ENCODE assay signal across 30 mouse cellular contexts in genomic region chr5:121226845-121227244, GRCm38 (mm10). TPM values are rescaled to one million over a fixed set of nuclear protein-coding genes. Genes with fewer than 3 reads are reported as not detected.
DNase-seq lines count a peak whose midpoint lies in the region; ATAC-seq and TF ChIP-seq lines count a peak whose summit lies in the region.
"Had no signal": no experiment of that assay in that cellular context is flagged by ENCODE, and none has a peak within 500 bp of the region (broad histone marks: within the 10 kb centered on the region; RNA-seq: fewer than 3 reads in every experiment).

No protein-coding gene starts in this region.

- peaks cover 18% of the 10 kb centered on the region for H3K79me2 ChIP-seq in heart, adult 2 months (replicated peaks; ENCODE audit: control insufficient read depth, insufficient read depth, low read length)

- H3K9me3 ChIP-seq in heart, embryonic 10.5 days: no peaks in the 10 kb centered on the region
- no peaks in the 10 kb centered on the region for H3K9me3 ChIP-seq in liver, embryonic 13.5 days (replicated peaks)
- H3K9me3 ChIP-seq in liver, embryonic 11.5 days (ENCODE audit: control insufficient read depth, low read length): no peaks in the 10 kb centered on the region
- H3K9me3 ChIP-seq in liver, postnatal 0 days (ENCODE audit: low read length): no peaks in the 10 kb centered on the region
- H3K9me3 ChIP-seq: embryonic facial prominence, embryonic 12.5 days; hindbrain, embryonic 10.5 days; neural tube, embryonic 15.5 days had no signal

- no peak overlapping the region for H3K4me3 ChIP-seq in heart, adult 2 months
- no peak overlapping the region for H3K4me3 ChIP-seq in heart, embryonic 10.5 days
- H3K4me3 ChIP-seq in liver, embryonic 13.5 days (replicated peaks): no peak overlapping the region
- H3K4me3 ChIP-seq in liver, embryonic 11.5 days (ENCODE audit: low read depth, low read length): no peak overlapping the region
- H3K4me3 ChIP-seq in liver, postnatal 0 days (ENCODE audit: low read depth, low read length): no peak overlapping the region
- H3K4me3 ChIP-seq in thymus, adult 2 months (ENCODE audit: control insufficient read depth, insufficient read depth, low read length): no peak overlapping the region
- H3K4me3 ChIP-seq: embryonic facial prominence, embryonic 12.5 days; gastrocnemius, adult 2 months; hindbrain, embryonic 10.5 days; limb, embryonic 12.5 days; neural tube, embryonic 15.5 days had no signal

- peaks cover under 1% of the 10 kb centered on the region; the same call in 1 of the 2 replicates for H3K36me3 ChIP-seq in heart, adult 2 months (ENCODE audit: control insufficient read depth, insufficient read depth, low read length)
- H3K36me3 ChIP-seq in heart, embryonic 10.5 days: 0 out of 2 replicates have a peak, but pooled peaks cover 2% of the 10 kb centered on the region
- H3K36me3 ChIP-seq in liver, embryonic 13.5 days: peaks cover 33% of the 10 kb centered on the region
- H3K36me3 ChIP-seq in liver, embryonic 11.5 days (ENCODE audit: control insufficient read depth, insufficient read depth, low read length): 0 out of 2 replicates have a peak, but pooled peaks cover 4% of the 10 kb centered on the region
- no peaks in the 10 kb centered on the region; the same call in 1 of the 2 replicates for H3K36me3 ChIP-seq in liver, postnatal 0 days (replicated peaks; ENCODE audit: insufficient read depth, low read length)
- H3K36me3 ChIP-seq in splenic B cell, adult 2 months (ENCODE audit: control insufficient read depth, insufficient read depth, low read length, poor library complexity, severe bottlenecking): no peaks in the 10 kb centered on the region; the same call in 1 of the 2 replicates
- H3K36me3 ChIP-seq in thymus, adult 2 months (ENCODE audit: control insufficient read depth, insufficient read depth, low read length): no peaks in the 10 kb centered on the region
- H3K36me3 ChIP-seq: embryonic facial prominence, embryonic 12.5 days; hindbrain, embryonic 10.5 days; limb, embryonic 12.5 days; neural tube, embryonic 15.5 days had no signal

- peaks cover 3% of the 10 kb centered on the region; the same call in 1 of the 2 replicates for H3K4me1 ChIP-seq in heart, adult 2 months (ENCODE audit: control insufficient read depth, insufficient read depth, low read length)
- H3K4me1 ChIP-seq in heart, embryonic 10.5 days: peaks cover 23% of the 10 kb centered on the region
- H3K4me1 ChIP-seq in liver, embryonic 13.5 days (replicated peaks): peaks cover 90% of the 10 kb centered on the region
- H3K4me1 ChIP-seq in liver, embryonic 11.5 days (replicated peaks; ENCODE audit: control insufficient read depth, insufficient read depth, low read length): peaks cover 47% of the 10 kb centered on the region
- H3K4me1 ChIP-seq in liver, postnatal 0 days (ENCODE audit: insufficient read depth): peaks cover 41% of the 10 kb centered on the region
- peaks cover 10% of the 10 kb centered on the region for H3K4me1 ChIP-seq in thymus, adult 2 months (replicated peaks; ENCODE audit: control insufficient read depth, insufficient read depth, low read length)

- 0 out of 2 replicates have a peak, but pooled peaks have one; percentile 8 for TF ChIP-seq CTCF in heart, adult 2 months (IDR thresholded peaks at IDR 0.05)
- TF ChIP-seq CTCF in liver, postnatal 0 days (IDR thresholded peaks at IDR 0.05; ENCODE audit: low read depth): peak; percentile 30; the same call in 1 of the 2 replicates
- TF ChIP-seq CTCF in thymus, adult 2 months (IDR thresholded peaks at IDR 0.05; ENCODE audit: borderline replicate concordance, control insufficient read depth, extremely low read depth, insufficient read depth, low read length, poor library complexity): no peak

- no peak for DNase-seq in heart, adult 2 months
- no peak for DNase-seq in heart, embryonic 10.5 days (ENCODE audit: low spot score)
- no peak for DNase-seq in liver, embryonic 13.5 days
- DNase-seq in liver, embryonic 11.5 days (ENCODE audit: low spot score): no peak
- DNase-seq in liver, postnatal 0 days: no peak
- DNase-seq in splenic B cell, adult 2 months (ENCODE audit: low read depth, low spot score): peak; percentile 31
- DNase-seq in thymus, adult 2 months: no peak
- DNase-seq in frontal cortex, postnatal 25 days (ENCODE audit: low spot score in 2 of 2): no peak
- DNase-seq: adrenal gland, adult 2 months; cerebellum, adult 11-12 months; cerebellum, adult 9-11 months; embryo, embryonic 11 days; gastrocnemius, adult 2 months; heart, postnatal 14 days; kidney, adult 8-10 months; kidney, postnatal 4 days; layer of hippocampus, adult 9-11 months; lung, adult 18-20 months; lung, postnatal 4 days; midbrain, embryonic 14.5 days; right cerebral cortex, adult 18-20 months had no signal

- TF ChIP-seq POLR2A in heart, adult 2 months (IDR thresholded peaks at IDR 0.05; ENCODE audit: insufficient read depth, low read depth, low read length): no peak
- TF ChIP-seq POLR2A in thymus, adult 2 months (IDR thresholded peaks at IDR 0.05; ENCODE audit: control insufficient read depth, extremely low read depth, insufficient read depth, low read length, poor library complexity): no peak

- intact Hi-C loops in heart, adult 2 months (cut with DNase I): no loop called here

- ATAC-seq in liver, embryonic 13.5 days (ENCODE audit: low read depth): no peak
- no peak for ATAC-seq in liver, embryonic 11.5 days (replicated peaks; ENCODE audit: low FRiP score)
- no peak for ATAC-seq in liver, postnatal 0 days
- ATAC-seq: activated CD4-positive, CD25-positive, alpha-beta regulatory T cell, adult 4 months; forebrain, embryonic 14.5 days; hindbrain, embryonic 16.5 days; lung, postnatal 0 days had no signal

- H3K4me2 ChIP-seq in liver, embryonic 13.5 days: peak overlapping the region; percentile 44
- no peak overlapping the region for H3K4me2 ChIP-seq in liver, embryonic 11.5 days
- no peak overlapping the region for H3K4me2 ChIP-seq in liver, postnatal 0 days (ENCODE audit: low read depth, low read length)
- H3K4me2 ChIP-seq: embryonic facial prominence, embryonic 12.5 days; limb, embryonic 12.5 days; neural tube, embryonic 15.5 days had no signal

- H3K27ac ChIP-seq in heart, adult 2 months: no peak overlapping the region
- H3K27ac ChIP-seq in heart, embryonic 10.5 days: no peak overlapping the region
- peak overlapping the region; percentile 85; the same call in 1 of the 2 replicates for H3K27ac ChIP-seq in liver, embryonic 13.5 days
- no peak overlapping the region for H3K27ac ChIP-seq in liver, embryonic 11.5 days (ENCODE audit: low read depth, low read length)
- H3K27ac ChIP-seq in liver, postnatal 0 days (ENCODE audit: low read depth): no peak overlapping the region
- no peak overlapping the region for H3K27ac ChIP-seq in thymus, adult 2 months (ENCODE audit: control insufficient read depth, insufficient read depth, low read length)
- H3K27ac ChIP-seq: embryonic facial prominence, embryonic 12.5 days; gastrocnemius, adult 2 months; hindbrain, embryonic 10.5 days; kidney, postnatal 0 days; limb, embryonic 12.5 days; neural tube, embryonic 15.5 days had no signal

- WGBS in heart, adult 2 months: 84% methylated on average over 4 of the region's 4 CpGs
- 83% methylated on average over 4 of the region's 4 CpGs for WGBS in heart, embryonic 10.5 days
- WGBS in liver, embryonic 13.5 days (ENCODE audit: insufficient replicate concordance): 68% methylated on average over 4 of the region's 4 CpGs
- 83% methylated on average over 4 of the region's 4 CpGs for WGBS in liver, embryonic 11.5 days
- 83% methylated on average over 4 of the region's 4 CpGs for WGBS in liver, postnatal 0 days (ENCODE audit: insufficient replicate concordance)
- 79% methylated on average over 4 of the region's 4 CpGs for WGBS in thymus, adult 2 months

- no peaks in the 10 kb centered on the region for H3K27me3 ChIP-seq in heart, adult 2 months (ENCODE audit: control insufficient read depth, insufficient read depth, low read length)
- H3K27me3 ChIP-seq in heart, embryonic 10.5 days (ENCODE audit: insufficient read depth, poor library complexity, severe bottlenecking): no peaks in the 10 kb centered on the region
- no peaks in the 10 kb centered on the region for H3K27me3 ChIP-seq in liver, embryonic 13.5 days
- H3K27me3 ChIP-seq in liver, embryonic 11.5 days (replicated peaks; ENCODE audit: control insufficient read depth, insufficient read depth, low read length): no peaks in the 10 kb centered on the region
- no peaks in the 10 kb centered on the region for H3K27me3 ChIP-seq in liver, postnatal 0 days (ENCODE audit: insufficient read depth, low read length)
- no peaks in the 10 kb centered on the region for H3K27me3 ChIP-seq in splenic B cell, adult 2 months (ENCODE audit: control insufficient read depth, insufficient read depth, low read length, poor library complexity, severe bottlenecking)
- H3K27me3 ChIP-seq in thymus, adult 2 months (ENCODE audit: control insufficient read depth, insufficient read depth, low read length): no peaks in the 10 kb centered on the region
- H3K27me3 ChIP-seq: embryonic facial prominence, embryonic 12.5 days; limb, embryonic 12.5 days; neural tube, embryonic 15.5 days had no signal

- H3K9ac ChIP-seq in heart, adult 2 months (ENCODE audit: low read depth, low read length): no peak overlapping the region
- H3K9ac ChIP-seq in liver, embryonic 13.5 days: peak overlapping the region; percentile 64; the same call in 1 of the 2 replicates
- no peak overlapping the region for H3K9ac ChIP-seq in liver, embryonic 11.5 days (ENCODE audit: low read depth, low read length)
- H3K9ac ChIP-seq in liver, postnatal 0 days (replicated peaks): no peak overlapping the region
- H3K9ac ChIP-seq: embryonic facial prominence, embryonic 12.5 days; limb, embryonic 12.5 days; neural tube, embryonic 15.5 days had no signal

- TF ChIP-seq EP300 in heart, adult 2 months (IDR thresholded peaks at IDR 0.05; ENCODE audit: insufficient read depth, low read depth, low read length): no peak
- TF ChIP-seq EP300 in liver, postnatal 0 days (IDR thresholded peaks at IDR 0.05; ENCODE audit: low read depth): no peak

RNA-seq across cellular contexts. Expression of gene Hectd4, which starts 6.8 kb away (rescaled TPM):
- total RNA-seq in heart, adult 2 months (2021): 10 to 100 TPM; 22.6 to 23.1 TPM
- 9.8 and 13.8 TPM in 2 replicates for polyA plus RNA-seq in heart, adult 2 months (2012; rRNA removed)
- 3.9 and 4.8 TPM in 2 replicates for polyA plus RNA-seq in heart, embryonic 10.5 days (2016; fragmentation: Nextera tagmentation; extraction: Ambion mirVana)
- polyA plus RNA-seq in liver, embryonic 13.5 days (2015; fragmentation: Nextera tagmentation; extraction: Ambion mirVana): 6.9 and 7.6 TPM in 2 replicates
- 11.8 and 16.3 TPM in 2 replicates for polyA plus RNA-seq in liver, embryonic 11.5 days (2014; fragmentation: Nextera tagmentation; extraction: Ambion mirVana)
- 3.3 and 3.6 TPM in 2 replicates for polyA plus RNA-seq in liver, postnatal 0 days (2015; fragmentation: Nextera tagmentation; extraction: Ambion mirVana)
- 61.5 and 67.5 TPM in 2 replicates for polyA plus RNA-seq in thymus, adult 2 months (2012; rRNA removed)

RNA-seq across cellular contexts. Expression of gene Rpl6, which starts 22.6 kb away (rescaled TPM):
- 100 to 1,000 TPM; 482 to 571 TPM for total RNA-seq in heart, adult 2 months (2021)
- 168 and 230 TPM in 2 replicates for polyA plus RNA-seq in heart, adult 2 months (2012; rRNA removed)
- 463 and 580 TPM in 2 replicates for polyA plus RNA-seq in heart, embryonic 10.5 days (2016; fragmentation: Nextera tagmentation; extraction: Ambion mirVana)
- polyA plus RNA-seq in liver, embryonic 13.5 days (2015; fragmentation: Nextera tagmentation; extraction: Ambion mirVana): 556 and 610 TPM in 2 replicates
- polyA plus RNA-seq in liver, embryonic 11.5 days (2014; fragmentation: Nextera tagmentation; extraction: Ambion mirVana): 959 and 1,036 TPM in 2 replicates
- polyA plus RNA-seq in liver, postnatal 0 days (2015; fragmentation: Nextera tagmentation; extraction: Ambion mirVana): 315 and 325 TPM in 2 replicates
- 391 and 394 TPM in 2 replicates for polyA plus RNA-seq in thymus, adult 2 months (2012; rRNA removed)

RNA-seq across cellular contexts. Expression of gene Ptpn11, which starts 35.6 kb away (rescaled TPM):
- total RNA-seq in heart, adult 2 months (2021): 100 to 1,000 TPM; 159 to 205 TPM
- 50.7 and 91.1 TPM in 2 replicates for polyA plus RNA-seq in heart, adult 2 months (2012; rRNA removed)
- 27.2 and 27.8 TPM in 2 replicates for polyA plus RNA-seq in heart, embryonic 10.5 days (2016; fragmentation: Nextera tagmentation; extraction: Ambion mirVana)
- polyA plus RNA-seq in liver, embryonic 13.5 days (2015; fragmentation: Nextera tagmentation; extraction: Ambion mirVana): 12.5 TPM in 2 replicates
- 21.5 TPM in 2 replicates for polyA plus RNA-seq in liver, embryonic 11.5 days (2014; fragmentation: Nextera tagmentation; extraction: Ambion mirVana)
- polyA plus RNA-seq in liver, postnatal 0 days (2015; fragmentation: Nextera tagmentation; extraction: Ambion mirVana): 9.6 and 10.6 TPM in 2 replicates
- polyA plus RNA-seq in thymus, adult 2 months (2012; rRNA removed): 30.0 and 33.1 TPM in 2 replicates
